Mouse (Mus musculus): Measurements from ENCODE around the gene Tnfsf13b. TPM values are rescaled to one million over a fixed set of nuclear protein-coding genes. Genes with fewer than 3 reads are reported as not detected.

The Tnfsf13b gene
- polyA plus RNA-seq, 1 experiment, result 14.3 TPM

- no peaks in the 10 kb centered on the region; the same call in 1 of the 2 replicates for H3K27me3 ChIP-seq (ENCODE audit: control insufficient read depth, insufficient read depth, low read length)
- TF ChIP-seq POLR2A (IDR thresholded peaks at IDR 0.05; ENCODE audit: low read depth, low read length) (no peak), CTCF (IDR thresholded peaks at IDR 0.05; ENCODE audit: extremely low read depth, insufficient read length, insufficient replicate concordance, low read depth, low read length) (no peak)
- no peak overlapping the region for H3K4me3 ChIP-seq (ENCODE audit: low read depth, low read length)
- WGBS, result 95% methylated on average over 2 of the region's 2 CpGs
- no peak overlapping the region for H3K27ac ChIP-seq (ENCODE audit: insufficient read depth, low read depth, low read length)
- H3K36me3 ChIP-seq (ENCODE audit: control insufficient read depth, insufficient read depth, low read length), result no peaks in the 10 kb centered on the region
- H3K4me1 ChIP-seq (ENCODE audit: control insufficient read depth, insufficient read depth, insufficient read length, low read length), result no peaks in the 10 kb centered on the region
Measured at GRCm38 (mm10) chr8:10072347-10072746, 66.1 kb downstream of the Tnfsf13b start.

Other genes starting within 250 kb of the Tnfsf13b start
- gene Fam155a, start 235.3 kb upstream of the Tnfsf13b start, polyA plus RNA-seq (2012; rRNA removed), result 0.11 and 0.37 TPM in 2 replicates
- gene Gm10217, start 142.2 kb upstream of the Tnfsf13b start, polyA plus RNA-seq (2012; rRNA removed), result not detected in 2 replicates
- gene Lig4, start 28.8 kb upstream of the Tnfsf13b start, polyA plus RNA-seq (2012; rRNA removed), result 0.79 and 1.1 TPM in 2 replicates
- gene Abhd13, start 28.8 kb upstream of the Tnfsf13b start, polyA plus RNA-seq (2012; rRNA removed), result 2.1 and 2.9 TPM in 2 replicates
- gene Myo16, start 147.4 kb downstream of the Tnfsf13b start, polyA plus RNA-seq (2012; rRNA removed), result 0.51 TPM in 1 of 2 replicates, not detected in the other